Mouse (Mus musculus) embryo, embryonic 10.5 days (tissue): ENCODE data around the gene Cd36.

Source experiments
- DNase-seq: peaks from one replicate; pipeline ENCODE4 v3.0.0-alpha.2; 2015; ENCODE audit warnings: low spot score

The Cd36 gene

DNA sequence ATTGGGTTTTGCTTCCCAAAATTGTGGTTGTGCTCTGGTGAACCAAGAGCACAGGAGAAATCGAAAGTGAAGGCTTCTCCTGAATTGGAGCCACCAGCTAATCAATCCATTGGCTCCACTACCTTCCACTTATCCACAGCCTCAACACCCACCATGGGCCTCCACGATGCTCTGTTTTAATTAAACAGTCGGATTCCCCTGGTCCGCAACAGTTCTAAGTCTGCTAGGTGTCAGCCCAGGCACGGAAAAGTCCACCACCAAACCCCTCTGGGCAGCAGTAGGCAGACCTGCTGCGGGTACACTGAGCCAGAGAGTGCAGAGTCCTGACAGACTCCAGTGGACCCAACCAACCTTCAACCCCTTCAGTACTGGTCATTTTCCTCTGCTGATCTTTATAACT, 112.0 kb downstream of the Cd36 start:
- peak; percentile 84 for DNase-seq

DNA sequence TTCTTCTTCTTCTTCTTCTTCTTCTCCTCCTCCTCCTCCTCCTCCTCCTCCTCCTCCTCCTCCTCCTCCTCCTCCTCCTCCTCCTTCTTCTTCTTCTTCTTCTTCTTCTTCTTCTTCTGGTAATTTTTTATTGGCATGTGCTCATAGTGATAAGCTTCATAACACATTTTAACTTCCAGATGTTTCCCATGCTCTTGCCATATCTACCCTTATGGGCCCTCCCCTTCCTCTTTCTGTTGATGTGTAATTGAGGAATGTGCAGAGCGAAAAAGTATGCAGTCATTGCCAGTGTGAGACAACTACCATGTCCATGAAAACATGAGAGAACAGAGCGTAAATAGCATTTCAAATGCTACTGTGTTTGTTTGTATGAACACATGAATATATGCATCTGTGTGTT, 118.3 kb downstream of the Cd36 start:
- DNase-seq: no peak

DNA sequence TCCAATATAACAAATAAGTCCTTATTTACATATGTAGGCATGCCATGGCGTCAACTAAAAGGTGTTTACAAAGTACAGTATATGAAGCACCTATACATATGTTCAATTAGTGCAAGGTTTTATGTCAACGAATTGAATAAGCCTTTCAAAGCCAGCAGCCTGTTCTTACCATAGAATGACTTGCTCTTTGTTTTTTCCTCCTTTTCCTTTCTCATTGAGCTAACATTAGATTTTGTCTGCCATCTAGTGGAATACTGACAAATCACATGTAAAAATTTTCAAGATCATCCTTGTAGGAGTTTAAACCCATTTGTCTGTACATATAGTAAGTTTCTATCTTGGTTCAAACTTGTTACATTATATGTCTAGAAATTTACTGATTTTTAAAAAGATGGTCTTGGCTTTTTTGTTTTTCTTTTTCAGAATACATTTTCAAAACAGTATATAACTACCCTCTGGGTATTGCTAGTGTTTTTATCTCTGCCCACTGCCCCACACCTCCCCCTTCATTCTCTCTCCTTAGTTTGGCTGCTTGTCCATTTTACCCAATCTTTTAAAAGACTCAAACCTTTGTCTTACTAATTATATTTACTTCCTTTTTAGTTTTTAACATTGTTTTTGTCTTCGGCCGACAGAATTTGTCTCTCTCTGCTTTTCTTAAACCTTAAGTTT, 122.5 kb downstream of the Cd36 start:
- peak; percentile 80 for DNase-seq

DNA sequence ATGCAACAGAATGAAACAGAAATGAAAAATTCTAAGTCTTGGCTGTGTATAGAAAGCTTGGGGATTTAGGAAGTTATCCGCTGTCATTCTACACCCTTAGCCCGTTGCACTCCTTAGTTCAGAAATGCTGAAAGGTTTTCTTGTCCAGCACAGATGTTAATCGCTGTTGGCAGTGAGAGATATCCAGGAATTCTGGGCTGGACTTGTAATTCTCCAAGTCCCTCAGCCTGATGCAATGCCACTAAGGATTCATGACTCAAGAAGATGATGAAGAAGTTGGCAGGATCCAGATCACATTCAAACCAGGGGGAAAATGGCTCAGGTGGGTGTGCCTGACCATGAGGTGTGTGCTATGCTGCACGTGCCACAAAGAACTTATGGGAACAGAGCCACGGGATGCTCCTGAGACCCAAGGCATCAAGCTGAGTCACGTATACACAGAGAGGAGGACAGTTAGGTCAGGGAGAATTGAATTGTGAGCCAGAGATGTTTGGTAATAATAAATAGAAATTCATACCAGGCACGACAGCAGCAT, 135.1 kb downstream of the Cd36 start:
- DNase-seq: no peak

DNA sequence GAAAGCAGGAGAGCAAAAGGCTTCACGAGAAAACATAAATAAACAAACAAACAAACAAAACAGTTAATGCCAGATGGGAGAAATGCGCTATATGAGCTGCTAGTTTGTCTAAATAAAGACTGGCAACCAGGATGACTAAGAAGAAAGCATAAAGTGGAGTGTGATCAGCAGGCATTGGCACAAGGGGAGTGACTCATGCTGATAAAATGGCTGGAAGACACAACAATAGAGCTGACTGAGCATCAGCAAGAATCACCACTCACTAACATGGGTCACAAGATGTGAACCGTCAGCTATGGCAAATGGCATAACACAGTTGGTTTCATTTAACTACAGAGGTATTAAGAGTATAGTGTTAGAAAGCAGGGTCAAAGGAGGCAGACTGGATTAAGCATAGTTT, 140.3 kb downstream of the Cd36 start:
- DNase-seq: no peak

DNA sequence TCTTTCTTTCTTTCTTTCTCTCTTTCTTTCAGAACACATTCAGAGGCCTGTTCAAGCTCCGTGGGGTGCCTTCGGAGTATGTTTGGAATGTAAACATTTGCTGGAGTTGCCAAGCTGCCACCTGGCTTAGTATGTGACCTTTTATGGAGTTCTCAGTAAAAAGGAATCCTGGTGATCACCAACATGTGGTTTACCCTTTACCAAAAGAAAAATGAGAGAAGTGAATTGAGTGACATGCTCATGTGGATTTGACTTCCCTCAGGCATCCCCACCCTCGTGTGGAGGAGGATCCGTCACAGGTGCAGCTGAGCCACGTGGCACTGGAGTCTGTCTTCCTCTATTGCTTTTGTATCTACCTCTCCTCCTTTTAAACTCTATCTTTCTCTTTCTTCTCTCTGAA, 141.5 kb downstream of the Cd36 start:
- DNase-seq: peak; percentile 63

DNA sequence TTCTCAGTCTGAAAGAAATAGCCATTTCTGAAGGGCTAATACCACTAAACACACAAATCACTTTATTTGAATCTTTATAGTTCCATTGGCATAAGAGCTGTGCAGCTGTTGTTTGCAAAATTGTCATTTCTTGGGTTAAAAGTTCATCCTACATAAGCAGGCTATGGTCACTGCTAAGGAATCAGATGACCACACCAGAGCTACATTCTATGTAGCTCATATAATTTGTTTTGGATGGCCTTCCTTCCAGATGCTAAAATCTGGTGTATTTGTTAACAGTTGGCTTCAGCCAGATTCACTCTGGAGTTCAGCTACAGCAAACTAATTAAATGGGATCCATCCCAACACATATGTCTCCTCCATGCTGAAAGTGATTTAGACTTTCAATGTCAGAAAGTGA, 142.1 kb downstream of the Cd36 start:
- DNase-seq: peak; percentile 25

DNA sequence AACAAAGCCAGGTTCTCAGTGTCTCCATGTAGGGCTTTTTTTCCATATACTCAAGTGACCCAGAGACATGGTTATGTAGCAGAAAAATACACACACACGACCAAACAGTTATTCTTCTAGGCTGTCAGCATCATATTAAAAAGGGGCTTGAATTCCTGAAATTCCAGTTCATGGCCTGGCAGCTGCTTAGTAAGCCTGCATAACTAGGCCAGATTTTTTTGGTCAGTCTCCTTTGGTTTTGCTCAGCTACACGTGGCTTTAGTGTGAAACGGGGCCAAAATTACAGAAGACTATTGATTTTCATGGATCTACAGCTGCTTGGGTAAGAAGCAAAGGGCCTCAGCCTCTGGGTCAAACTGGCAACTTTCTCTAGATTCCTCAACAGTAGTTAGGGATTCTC, 148.8 kb downstream of the Cd36 start:
- peak; percentile 30 for DNase-seq
